ENCODE assay signal across 10 mouse cellular contexts in the genomic region with DNA sequence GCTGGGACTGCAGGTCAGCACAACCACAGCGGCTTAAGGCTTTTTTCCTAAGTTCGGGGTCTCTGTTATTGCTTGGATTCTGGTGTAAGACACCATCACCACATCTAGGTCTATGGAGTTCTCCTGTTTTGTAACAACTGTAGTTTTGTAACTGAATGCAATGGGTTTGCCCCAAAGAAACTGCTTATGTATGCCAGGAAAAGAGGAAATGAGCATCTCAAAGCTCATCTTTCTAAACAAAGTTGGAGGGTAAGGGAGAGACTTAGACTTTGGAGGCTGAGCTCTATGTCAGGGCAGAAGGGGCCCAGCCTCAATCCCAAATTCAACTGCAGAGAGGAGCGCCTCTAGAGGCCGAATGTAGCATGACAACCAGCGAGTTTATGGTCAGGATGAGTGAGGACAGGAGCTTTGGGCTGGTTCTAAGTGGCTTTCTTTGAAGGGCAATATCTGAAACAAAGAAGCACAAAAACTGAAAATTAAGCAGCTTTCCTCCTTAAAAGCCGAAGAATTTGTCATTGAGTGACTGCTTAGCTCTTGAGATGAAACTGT. TPM values are rescaled to one million over a fixed set of nuclear protein-coding genes. Genes with fewer than 3 reads are reported as not detected.
DNase-seq lines count a peak whose midpoint lies in the region; ATAC-seq and TF ChIP-seq lines count a peak whose summit lies in the region.
"Not testable (repeated sequence)": the region's sequence is repeated elsewhere in the genome, so short reads cannot be mapped to it uniquely, and the experiment has no call there.
"Had no signal": no experiment of that assay in that cellular context is flagged by ENCODE, and none has a peak within 500 bp of the region (broad histone marks: within the 10 kb centered on the region; RNA-seq: fewer than 3 reads in every experiment).

No protein-coding gene starts in this region.

- H3K36me3 ChIP-seq in stomach, postnatal 0 days (ENCODE audit: control insufficient read depth, insufficient read depth, low read length), result not testable (repeated sequence)

- DNase-seq in B cell, adult 2 months, result peak; percentile 62 to 68
- peak; percentile 13 for DNase-seq in adipocyte (ENCODE audit: low spot score)
- peak; percentile 26 to 53 for DNase-seq in cerebellum, postnatal 14 days
- DNase-seq in heart, adult 11 months, result peak; percentile 29
- DNase-seq in kidney, postnatal 10 days, result peak; percentile 43
- DNase-seq in lung, adult 2 months, result not testable (repeated sequence)
- DNase-seq in natural killer cell, adult 2 months (ENCODE audit: low spot score in 2 of 2), result peak; percentile 21 to 43
- DNase-seq in stomach, postnatal 0 days (ENCODE audit: low spot score), result peak; percentile 25

- H3K4me2 ChIP-seq in stomach, postnatal 0 days (replicated peaks; ENCODE audit: low read depth), result not testable (repeated sequence)

- not testable (repeated sequence) for H3K9me3 ChIP-seq in stomach, postnatal 0 days (ENCODE audit: control insufficient read depth, low read length)

- TF ChIP-seq POLR2A in lung, adult 2 months (IDR thresholded peaks at IDR 0.05; ENCODE audit: borderline replicate concordance, extremely low read depth, low read depth, low read length), result not testable (repeated sequence)

- not testable (repeated sequence) for H3K9ac ChIP-seq in stomach, postnatal 0 days (ENCODE audit: low read length)

- not testable (repeated sequence) for TF ChIP-seq EP300 in stomach, postnatal 0 days (optimal IDR thresholded peaks at IDR 0.05)

- not testable (repeated sequence) for H3K4me3 ChIP-seq in lung, adult 2 months (replicated peaks; ENCODE audit: extremely low read depth, low read depth, low read length); stomach, postnatal 0 days (ENCODE audit: low read depth, low read length)

- 39% methylated on average over 6 of the region's 6 CpGs for WGBS in lung, adult 2 months
- 38% methylated on average over 6 of the region's 6 CpGs for WGBS in stomach, postnatal 0 days

- TF ChIP-seq CTCF in lung, adult 2 months (IDR thresholded peaks at IDR 0.05; ENCODE audit: insufficient read depth, low read length), result peak; percentile 52
- peak; percentile 66 for TF ChIP-seq CTCF in stomach, postnatal 0 days (IDR thresholded peaks at IDR 0.05; ENCODE audit: low read depth)

- H3K27me3 ChIP-seq in stomach, postnatal 0 days (ENCODE audit: control insufficient read depth, insufficient read depth, low read length), result not testable (repeated sequence)

- ATAC-seq in stomach, postnatal 0 days (ENCODE audit: low FRiP score, low TSS enrichment), result not testable (repeated sequence)

- not testable (repeated sequence) for H3K4me1 ChIP-seq in lung, adult 2 months (ENCODE audit: control insufficient read depth, insufficient read depth, low read length); stomach, postnatal 0 days (replicated peaks; ENCODE audit: control insufficient read depth, insufficient read depth)

- not testable (repeated sequence) for H3K27ac ChIP-seq in stomach, postnatal 0 days (replicated peaks)

RNA-seq across cellular contexts. Expression of gene Ly6g, which starts 13.2 kb away (rescaled TPM):
- polyA plus RNA-seq in lung, adult 2 months (2012; rRNA removed), result 0.26 and 0.38 TPM in 2 replicates
- not detected in 2 replicates for polyA plus RNA-seq in stomach, postnatal 0 days (2015; fragmentation: Nextera tagmentation; extraction: Ambion mirVana)
- polyA plus RNA-seq: heart, embryonic 15.5 days; stomach, embryonic 14.5 days had no signal

RNA-seq across cellular contexts. Expression of gene Ly6c2, which starts 30.1 kb away (rescaled TPM):
- 37.1 and 42.9 TPM in 2 replicates for polyA plus RNA-seq in lung, adult 2 months (2012; rRNA removed)
- 1.0 and 1.6 TPM in 2 replicates for polyA plus RNA-seq in stomach, postnatal 0 days (2015; fragmentation: Nextera tagmentation; extraction: Ambion mirVana)

Comparison
In these comparisons a context has a peak if more than half of its experiments do, and no peak if none do; other contexts are left out.
1. RNA of gene Ly6c2, which starts 30.1 kb away (polyA plus RNA-seq): 37.1 to 42.9 TPM in lung, adult 2 months; 1.0 to 1.6 TPM in stomach, postnatal 0 days; every median in the first group is over 10 times any median in the second.